Mouse (Mus musculus) MEL (cell line): ENCODE results near the gene Suclg2. TPM values are rescaled to one million over a fixed set of nuclear protein-coding genes. Genes with fewer than 3 reads are reported as not detected.

ENCODE experiments used
- DNase-seq: peaks from one replicate; pipeline ENCODE4 v3.0.0; 2011; ENCODE audit warnings: low read depth, low spot score
- H3K27ac ChIP-seq: 2 replicates; pipeline ENCODE4 v1.5.1; 2012; ENCODE audit warnings: low read depth, mild to moderate bottlenecking, control low read depth, low read length, moderate library complexity; ENCODE audit not compliant: control insufficient read depth
- H3K27me3 ChIP-seq, 2 experiments: fragments of 150-350 bp in 1 of 2; sonication (generic) in 1 of 2; 2 replicates each; pipeline ENCODE4 v1.6.1; 2012; ENCODE audit warnings: low read length in 2 of 2, mild to moderate bottlenecking in 2 of 2, improper control_type of control experiment in 1 of 2, moderate library complexity in 1 of 2; ENCODE audit not compliant: insufficient read depth in 2 of 2, control insufficient read depth in 1 of 2
- H3K36me3 ChIP-seq, 2 experiments: 2 replicates each; pipeline ENCODE4 v1.6.1; 2012 to 2014; ENCODE audit warnings: low read length in 2 of 2, improper control_type of control experiment in 1 of 2, inconsistent platforms in 1 of 2, mild to moderate bottlenecking in 1 of 2; ENCODE audit not compliant: insufficient read depth in 2 of 2, control insufficient read depth in 1 of 2
- H3K4me1 ChIP-seq, 2 experiments: fragments of 150-350 bp in 1 of 2; sonication (generic) in 1 of 2; 2 replicates each; pipeline ENCODE4 v1.6.1; 2012; ENCODE audit warnings: low read length in 2 of 2, improper control_type of control experiment in 1 of 2, mild to moderate bottlenecking in 1 of 2; ENCODE audit not compliant: insufficient read depth in 2 of 2, control insufficient read depth in 1 of 2
- H3K4me3 ChIP-seq, 2 experiments: fragments of 150-350 bp in 1 of 2; sonication (generic) in 1 of 2; 2 replicates each; pipeline ENCODE4 v1.5.1; 2012; ENCODE audit warnings: low read depth in 2 of 2, low read length in 2 of 2, mild to moderate bottlenecking in 2 of 2, moderate library complexity in 2 of 2, control low read depth in 1 of 2, improper control_type of control experiment in 1 of 2; ENCODE audit not compliant: control insufficient read depth in 1 of 2, insufficient read depth in 1 of 2
- H3K79me2 ChIP-seq: 2 replicates; pipeline ENCODE4 v1.6.1; 2012; ENCODE audit warnings: mild to moderate bottlenecking, low read length, moderate library complexity; ENCODE audit not compliant: control insufficient read depth, poor library complexity, insufficient read depth
- H3K9ac ChIP-seq: 2 replicates; pipeline ENCODE4 v1.6.1; 2012; ENCODE audit warnings: low read depth, mild to moderate bottlenecking, control low read depth, low read length, moderate library complexity; ENCODE audit not compliant: control insufficient read depth, poor library complexity, severe bottlenecking
- H3K9me3 ChIP-seq: fragments of 150-350 bp; sonication (generic); replicated peaks from 2 replicates; pipeline ENCODE4 v1.6.1; 2012; ENCODE audit warnings: mild to moderate bottlenecking, low read length, improper control_type of control experiment, moderate library complexity; ENCODE audit not compliant: insufficient read depth
- ELF1 ChIP-seq: IDR thresholded peaks from 2 replicates; pipeline ENCODE4 v1.6.1; 2014; ENCODE audit warnings: low read depth, mild to moderate bottlenecking, inconsistent platforms, low read length, improper control_type of control experiment, moderate library complexity
- EP300 ChIP-seq, 2 experiments: IDR thresholded peaks; 2 replicates each; pipeline ENCODE4 v1.6.1; 2011; ENCODE audit warnings: improper control_type of control experiment in 2 of 2, low read length in 2 of 2, low read depth in 1 of 2, mild to moderate bottlenecking in 1 of 2
- ETS1 ChIP-seq: IDR thresholded peaks from 2 replicates; pipeline ENCODE4 v1.6.1; 2012; ENCODE audit warnings: low read depth, mild to moderate bottlenecking, inconsistent platforms, low read length, improper control_type of control experiment, moderate library complexity
- GABPA ChIP-seq: IDR thresholded peaks from 2 replicates; pipeline ENCODE4 v1.6.1; 2012; ENCODE audit warnings: low read depth, mild to moderate bottlenecking, inconsistent platforms, low read length, improper control_type of control experiment, moderate library complexity
- GATA1 ChIP-seq: IDR thresholded peaks from 2 replicates; pipeline ENCODE4 v1.6.1; 2011; ENCODE audit warnings: low read depth, low read length, improper control_type of control experiment
- MAX ChIP-seq: IDR thresholded peaks from 2 replicates; pipeline ENCODE4 v1.6.1; 2011; ENCODE audit warnings: low read length, improper control_type of control experiment
- MEF2A ChIP-seq: IDR thresholded peaks from 2 replicates; pipeline ENCODE4 v1.6.1; 2014; ENCODE audit warnings: low read depth, mild to moderate bottlenecking, inconsistent platforms, low read length, improper control_type of control experiment; ENCODE audit not compliant: poor library complexity, insufficient replicate concordance, severe bottlenecking; ENCODE audit errors: extremely low read depth
- MXI1 ChIP-seq: IDR thresholded peaks from 2 replicates; pipeline ENCODE4 v1.6.1; 2011; ENCODE audit warnings: mild to moderate bottlenecking, low read depth, low read length, improper control_type of control experiment
- MYB ChIP-seq: IDR thresholded peaks from 2 replicates; pipeline ENCODE4 v1.6.1; 2011; ENCODE audit warnings: mild to moderate bottlenecking, low read depth, low read length, improper control_type of control experiment
- NELFE ChIP-seq: IDR thresholded peaks from 2 replicates; pipeline ENCODE4 v1.6.1; 2011; ENCODE audit warnings: low read depth, low read length, improper control_type of control experiment
- POLR2A ChIP-seq, 2 experiments: IDR thresholded peaks; 2 replicates each; pipeline ENCODE4 v1.6.1; 2011 to 2012; ENCODE audit warnings: low read length in 2 of 2, mild to moderate bottlenecking in 2 of 2, control low read depth in 1 of 2, improper control_type of control experiment in 1 of 2, low read depth in 1 of 2, moderate library complexity in 1 of 2; ENCODE audit not compliant: control insufficient read depth in 1 of 2, insufficient read depth in 1 of 2, poor library complexity in 1 of 2
- POLR2AphosphoS2 ChIP-seq: IDR thresholded peaks from 2 replicates; pipeline ENCODE4 v1.6.1; 2011; ENCODE audit warnings: low read length, improper control_type of control experiment
- POLR2AphosphoS5 ChIP-seq: IDR thresholded peaks from 2 replicates; pipeline ENCODE4 v1.6.1; 2012; ENCODE audit warnings: low read depth, borderline replicate concordance, mild to moderate bottlenecking, inconsistent platforms, low read length, moderate library complexity, mixed read lengths
- RAD21 ChIP-seq: IDR thresholded peaks from 2 replicates; pipeline ENCODE4 v1.6.1; 2011; ENCODE audit warnings: mild to moderate bottlenecking, low read depth, low read length, improper control_type of control experiment
- TBP ChIP-seq: IDR thresholded peaks from 2 replicates; pipeline ENCODE4 v1.8.0; 2011; ENCODE audit warnings: low read depth, low read length, improper control_type of control experiment
- TCF12 ChIP-seq: IDR thresholded peaks from 2 replicates; pipeline ENCODE4 v1.6.1; 2014; ENCODE audit warnings: low read depth, mild to moderate bottlenecking, inconsistent platforms, low read length, improper control_type of control experiment, moderate library complexity
- UBTF ChIP-seq: IDR thresholded peaks from 2 replicates; pipeline ENCODE4 v1.6.1; 2012; ENCODE audit warnings: low read depth, mild to moderate bottlenecking, inconsistent platforms, low read length, improper control_type of control experiment, moderate library complexity, borderline replicate concordance; ENCODE audit not compliant: insufficient read depth
- USF1 ChIP-seq: IDR thresholded peaks from 2 replicates; pipeline ENCODE4 v1.6.1; 2014; ENCODE audit warnings: low read depth, mild to moderate bottlenecking, inconsistent platforms, low read length, improper control_type of control experiment, moderate library complexity
- USF2 ChIP-seq, 2 experiments: IDR thresholded peaks; 2 replicates each; pipeline ENCODE4 v1.6.1; 2011 to 2012; ENCODE audit warnings: improper control_type of control experiment in 2 of 2, low read length in 2 of 2, borderline replicate concordance in 1 of 2, inconsistent platforms in 1 of 2, low read depth in 1 of 2, mild to moderate bottlenecking in 1 of 2; ENCODE audit not compliant: insufficient read depth in 1 of 2
- ZMIZ1 ChIP-seq: IDR thresholded peaks from 2 replicates; pipeline ENCODE4 v1.6.1; 2012; ENCODE audit warnings: low read depth, mild to moderate bottlenecking, inconsistent platforms, low read length, improper control_type of control experiment, moderate library complexity
- polyA plus RNA-seq, 2 experiments: library from polyadenylated mRNA; stranded (reverse) in 1 of 2; unstranded in 1 of 2; fragments of >175 nt in 1 of 2; fragments of >200 nt in 1 of 2; gene quantifications; 2 replicates each; pipeline versions ENCODE4 v1.2.1 to v1.2.4; 2012; ENCODE audit warnings: low replicate concordance in 2 of 2, low read depth in 1 of 2; ENCODE audit not compliant: insufficient read length in 2 of 2, insufficient read depth in 1 of 2, missing spikeins in 1 of 2
- total RNA-seq: library from RNA; depleted of rRNA; stranded (reverse); fragments of 300-350 nt; gene quantifications from 2 replicates; pipeline ENCODE4 v1.2.3, GENCODE M21; 2012

Gene Suclg2
- total and polyA plus RNA-seq, 3 experiments: 40.0 to 46.5 TPM; not detected in 1

DNA sequence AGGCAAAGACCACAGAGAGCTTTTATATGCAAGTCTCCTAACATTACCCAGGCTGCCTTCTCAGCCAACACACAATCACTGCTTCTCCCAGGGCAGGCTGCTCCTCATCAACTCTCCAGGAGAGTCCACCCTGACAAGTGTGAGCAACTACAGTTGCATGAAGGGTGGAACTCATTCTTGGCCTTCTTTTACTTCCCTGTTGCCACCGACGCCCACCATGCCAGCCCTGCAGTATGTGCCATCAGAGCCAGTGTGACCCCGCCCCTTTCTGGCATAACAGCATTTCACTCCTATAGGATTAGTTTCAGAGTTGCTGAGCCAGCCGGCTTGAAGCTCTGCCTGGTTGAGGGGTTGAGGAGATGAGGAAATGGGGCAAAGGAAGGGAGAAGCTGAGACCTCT lies 138.8 kb downstream of the Suclg2 start:
- Histone ChIP-seq H3K9ac (no peak overlapping the region), H3K9me3 (no peaks in the 10 kb centered on the region), H3K27ac (no peak overlapping the region), H3K4me3 (no peak overlapping the region), H3K4me1 (no peaks in the 10 kb centered on the region), H3K36me3 (peaks cover 0 to 2% of the 10 kb centered on the region in 2 experiments; a peak in 1 of 4 replicates), H3K79me2 (no peaks in the 10 kb centered on the region), H3K27me3 (no peaks in the 10 kb centered on the region)
- no peak for TF ChIP-seq POLR2AphosphoS5
- TF ChIP-seq NELFE: no peak
- TF ChIP-seq USF1: no peak
- no peak for TF ChIP-seq TCF12
- no peak for TF ChIP-seq POLR2A (IDR thresholded peaks at IDR 0.05; ENCODE audit: control insufficient read depth in 1 of 2, insufficient read depth in 1 of 2, low read depth in 1 of 2, low read length in 2 of 2, poor library complexity in 1 of 2)
- TF ChIP-seq MEF2A: no peak
- TF ChIP-seq UBTF: no peak
- no peak for TF ChIP-seq ZMIZ1
- TF ChIP-seq EP300 (IDR thresholded peaks at IDR 0.05; ENCODE audit: low read depth in 1 of 2, low read length in 2 of 2): no peak
- TF ChIP-seq ETS1: no peak
- no peak for TF ChIP-seq MXI1
- no peak for TF ChIP-seq ELF1
- no peak for TF ChIP-seq MYB
- DNase-seq: no peak

DNA sequence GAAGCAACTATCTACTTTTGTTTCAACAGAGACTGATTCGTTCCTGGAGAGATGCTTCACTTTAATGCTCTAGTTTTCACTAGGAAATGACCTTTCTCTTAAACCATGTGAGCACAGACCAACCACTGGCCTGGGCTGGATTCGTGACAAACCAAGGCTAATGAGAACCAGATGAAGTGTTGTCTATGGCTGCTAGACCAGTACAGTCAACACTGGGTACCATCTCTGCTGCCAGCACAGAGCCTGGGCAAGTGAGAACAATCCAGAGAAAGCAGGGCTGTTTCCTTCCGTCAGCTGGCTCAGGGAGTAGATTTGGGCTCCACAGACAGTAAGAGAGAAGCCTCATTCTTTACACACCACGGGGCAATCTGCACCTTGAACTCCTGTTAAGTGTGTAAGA lies 143.1 kb downstream of the Suclg2 start:
- H3K4me1 ChIP-seq: no peaks in the 10 kb centered on the region
- no peaks in the 10 kb centered on the region for H3K27me3 ChIP-seq
- no peak for DNase-seq
- H3K36me3 ChIP-seq: no peaks in the 10 kb centered on the region; a peak in 2 of 4 replicates
- H3K4me3 ChIP-seq: no peak overlapping the region
- no peaks in the 10 kb centered on the region for H3K9me3 ChIP-seq
- H3K27ac ChIP-seq: no peak overlapping the region
- no peak for TF ChIP-seq RAD21
- no peak for TF ChIP-seq USF2 (IDR thresholded peaks at IDR 0.05; ENCODE audit: borderline replicate concordance in 1 of 2, insufficient read depth in 1 of 2, low read depth in 1 of 2, low read length in 2 of 2)
- TF ChIP-seq GABPA: no peak
- TF ChIP-seq TBP: no peak
- TF ChIP-seq POLR2AphosphoS2: no peak
- no peak for TF ChIP-seq MAX
- TF ChIP-seq MEF2A: no peak
- TF ChIP-seq GATA1: no peak
- TF ChIP-seq ZMIZ1: no peak
- no peaks in the 10 kb centered on the region for H3K79me2 ChIP-seq
- no peak overlapping the region for H3K9ac ChIP-seq
